Mouse (Mus musculus): Measurements from ENCODE around the gene Pccb.

Gene Pccb

GRCm38 (mm10) chr9:101034448-101035098, at the start of gene Pccb:
TSS of gene Pccb (minus strand) at chr9:101034898.
- DNase-seq, result peak; percentile 98 to 99

GRCm38 (mm10) chr9:101083728-101084127, 49.0 kb upstream of the Pccb start:
- no peak for DNase-seq

GRCm38 (mm10) chr9:101080046-101080685, 45.5 kb upstream of the Pccb start:
- peak in 1 of 2 experiments; percentile 18 for DNase-seq

GRCm38 (mm10) chr9:101078579-101078978, 43.9 kb upstream of the Pccb start:
- DNase-seq, result peak; percentile 13 to 21

- no peak for DNase-seq
Observed at GRCm38 (mm10) chr9:101077486-101077885, 42.8 kb upstream of the Pccb start.

- DNase-seq, result peak in 1 of 2 experiments; percentile 19
Observed at GRCm38 (mm10) chr9:101076095-101076875, 41.6 kb upstream of the Pccb start.

GRCm38 (mm10) chr9:101075694-101076093, 41.0 kb upstream of the Pccb start:
- DNase-seq, result peak; percentile 19 to 21

GRCm38 (mm10) chr9:101075091-101075581, 40.4 kb upstream of the Pccb start:
- DNase-seq, result peak in 1 of 2 experiments; percentile 34

GRCm38 (mm10) chr9:101074332-101075021, 39.8 kb upstream of the Pccb start:
- DNase-seq, result peak; percentile 87 to 91

GRCm38 (mm10) chr9:101073987-101074331, 39.3 kb upstream of the Pccb start, which contains the start of gene Msl2:
TSS of gene Msl2 (plus strand) at chr9:101074101.
- no peak for DNase-seq

- peak; percentile 99 to 100 for DNase-seq
Observed at GRCm38 (mm10) chr9:101073041-101073986, 38.6 kb upstream of the Pccb start.

- no peak for DNase-seq
Observed at GRCm38 (mm10) chr9:101072506-101072905, 37.8 kb upstream of the Pccb start.

GRCm38 (mm10) chr9:101069781-101070180, 35.1 kb upstream of the Pccb start:
- no peak for DNase-seq

GRCm38 (mm10) chr9:101065076-101065602, 30.4 kb upstream of the Pccb start:
- DNase-seq, result no peak

GRCm38 (mm10) chr9:101062253-101062780, 27.6 kb upstream of the Pccb start:
- no peak for DNase-seq

- no peak for DNase-seq
Observed at GRCm38 (mm10) chr9:101061035-101061434, 26.3 kb upstream of the Pccb start.

GRCm38 (mm10) chr9:101057156-101057555, 22.5 kb upstream of the Pccb start:
- DNase-seq, result no peak

GRCm38 (mm10) chr9:101053279-101053678, 18.6 kb upstream of the Pccb start:
- DNase-seq, result no peak

- no peak for DNase-seq
Observed at GRCm38 (mm10) chr9:101052691-101053090, 18.0 kb upstream of the Pccb start.

- DNase-seq, result no peak
Observed at GRCm38 (mm10) chr9:101052007-101052406, 17.3 kb upstream of the Pccb start.

GRCm38 (mm10) chr9:101045710-101046338, 11.1 kb upstream of the Pccb start:
- DNase-seq, result no peak

Measured in cerebellum, postnatal 25 days (tissue).